Mouse (Mus musculus): ENCODE measurements at regions not wholly inside any gene's neighbourhood (a gene's known extent, or its start where the extent isn't known, plus 50 kb on each side); places are given as distances from the start of the nearest gene placed in this dataset.

DNA sequence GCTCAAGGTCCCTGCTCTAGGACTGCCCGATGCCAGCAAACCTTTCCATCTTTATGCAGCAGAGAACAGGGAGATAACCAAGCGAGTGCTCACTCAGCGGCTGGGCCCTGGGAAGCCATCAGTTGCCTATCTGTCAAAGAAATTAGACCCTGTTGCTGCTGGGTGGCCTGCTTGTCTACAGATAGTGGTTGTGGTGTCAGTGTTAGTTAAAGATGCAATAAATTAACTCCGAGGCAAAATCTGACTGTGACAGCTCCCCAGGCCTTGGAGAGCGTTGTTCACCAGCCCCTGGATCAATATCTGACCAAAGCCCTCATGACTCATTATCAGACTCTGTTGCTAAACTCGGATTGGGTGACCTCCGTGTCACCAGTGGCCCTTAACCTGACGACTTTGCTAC is 83.0 kb upstream of the Btg3 start:
- no peak for ATAC-seq (ENCODE audit: insufficient number of reproducible peaks, insufficient read depth, low FRiP score, low read depth)
- no peaks in the 10 kb centered on the region for H3K27me3 ChIP-seq (ENCODE audit: control insufficient read depth, insufficient read depth, low read length)
- H3K9me3 ChIP-seq (ENCODE audit: control insufficient read depth, low read length): no peaks in the 10 kb centered on the region
- WGBS: 44% methylated on average over 8 of the region's 8 CpGs
- H3K4me1 ChIP-seq (ENCODE audit: control insufficient read depth in 2 of 2, insufficient read depth in 2 of 2, low read length in 2 of 2): no peaks in the 10 kb centered on the region
- H3K36me3 ChIP-seq (ENCODE audit: control insufficient read depth, insufficient read depth, low read length): no peaks in the 10 kb centered on the region
- no peak overlapping the region for H3K9ac ChIP-seq (ENCODE audit: low read length)
- H3K4me3 ChIP-seq (ENCODE audit: control insufficient read depth in 1 of 2, insufficient read depth in 1 of 2, low read depth in 1 of 2, low read length in 2 of 2): no peak overlapping the region
- no peak overlapping the region for H3K27ac ChIP-seq (replicated peaks in 1 of 2; ENCODE audit: control insufficient read depth in 1 of 2, insufficient read depth in 1 of 2, low read depth in 2 of 2, low read length in 2 of 2)
- H3K4me2 ChIP-seq (ENCODE audit: low read length): no peak overlapping the region

DNA sequence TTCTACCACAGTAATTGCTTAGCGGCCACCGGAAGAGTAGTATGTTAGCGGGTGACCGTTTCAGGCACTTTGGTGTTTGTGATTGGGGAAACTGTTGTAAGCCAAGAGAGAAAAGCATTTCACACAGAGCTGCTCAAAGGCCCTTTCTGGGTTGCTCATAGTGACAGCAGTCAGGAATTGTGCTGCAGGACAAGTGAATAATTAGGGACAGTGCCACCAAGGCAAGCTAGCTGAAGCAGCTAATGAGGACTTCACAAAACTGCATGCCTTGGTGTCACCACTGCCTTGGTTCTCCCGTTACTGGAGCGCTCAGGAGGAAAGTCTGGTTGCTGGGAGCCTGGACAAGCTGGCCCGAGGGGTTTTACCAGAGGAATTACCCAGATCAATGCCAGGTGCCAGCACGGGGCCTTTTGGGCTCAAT is 80.7 kb upstream of the Btg3 start:
- no peaks in the 10 kb centered on the region for H3K4me1 ChIP-seq (ENCODE audit: control insufficient read depth in 2 of 2, insufficient read depth in 2 of 2, low read length in 2 of 2)
- H3K27ac ChIP-seq (replicated peaks in 1 of 2; ENCODE audit: control insufficient read depth in 1 of 2, insufficient read depth in 1 of 2, low read depth in 2 of 2, low read length in 2 of 2): no peak overlapping the region
- H3K4me3 ChIP-seq (ENCODE audit: control insufficient read depth in 1 of 2, insufficient read depth in 1 of 2, low read depth in 1 of 2, low read length in 2 of 2): no peak overlapping the region
- no peak overlapping the region for H3K4me2 ChIP-seq (ENCODE audit: low read length)
- H3K9me3 ChIP-seq (ENCODE audit: control insufficient read depth, low read length): no peaks in the 10 kb centered on the region
- no peak for ATAC-seq (ENCODE audit: insufficient number of reproducible peaks, insufficient read depth, low FRiP score, low read depth)
- no peaks in the 10 kb centered on the region for H3K36me3 ChIP-seq (ENCODE audit: control insufficient read depth, insufficient read depth, low read length)
- WGBS: 87% methylated on average over 8 of the region's 8 CpGs
- no peak overlapping the region for H3K9ac ChIP-seq (ENCODE audit: low read length)
- H3K27me3 ChIP-seq (ENCODE audit: control insufficient read depth, insufficient read depth, low read length): no peaks in the 10 kb centered on the region

DNA sequence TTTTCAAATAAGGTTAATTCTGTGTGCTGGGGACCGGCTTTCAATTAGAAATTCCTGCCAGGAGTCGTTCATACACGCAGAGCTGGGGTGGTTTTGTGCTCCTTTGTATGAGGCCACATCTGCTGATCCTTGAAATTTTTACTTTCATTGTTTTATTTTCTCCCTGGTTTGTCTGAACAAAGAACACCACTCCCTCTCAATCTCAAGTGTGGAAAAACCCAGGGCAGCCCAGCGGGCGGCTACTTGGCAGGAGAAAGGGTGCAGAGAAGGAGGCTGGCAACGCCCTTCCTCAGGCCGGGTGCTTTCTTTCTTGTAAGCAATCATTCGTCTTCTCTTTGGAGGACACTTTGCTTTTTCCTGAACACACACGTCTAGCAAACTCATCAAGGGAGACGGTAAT is 79.4 kb upstream of the Btg3 start:
- no peaks in the 10 kb centered on the region for H3K9me3 ChIP-seq (ENCODE audit: control insufficient read depth, low read length)
- H3K4me3 ChIP-seq (ENCODE audit: control insufficient read depth in 1 of 2, insufficient read depth in 1 of 2, low read depth in 1 of 2, low read length in 2 of 2): no peak overlapping the region
- no peaks in the 10 kb centered on the region for H3K36me3 ChIP-seq (ENCODE audit: control insufficient read depth, insufficient read depth, low read length)
- H3K9ac ChIP-seq (ENCODE audit: low read length): no peak overlapping the region
- WGBS: 68% methylated on average over 10 of the region's 10 CpGs
- H3K27ac ChIP-seq (replicated peaks in 1 of 2; ENCODE audit: control insufficient read depth in 1 of 2, insufficient read depth in 1 of 2, low read depth in 2 of 2, low read length in 2 of 2): no peak overlapping the region
- H3K4me2 ChIP-seq (ENCODE audit: low read length): no peak overlapping the region
- no peak for ATAC-seq (ENCODE audit: insufficient number of reproducible peaks, insufficient read depth, low FRiP score, low read depth)
- no peaks in the 10 kb centered on the region for H3K4me1 ChIP-seq (ENCODE audit: control insufficient read depth in 2 of 2, insufficient read depth in 2 of 2, low read length in 2 of 2)
- H3K27me3 ChIP-seq (ENCODE audit: control insufficient read depth, insufficient read depth, low read length): no peaks in the 10 kb centered on the region

DNA sequence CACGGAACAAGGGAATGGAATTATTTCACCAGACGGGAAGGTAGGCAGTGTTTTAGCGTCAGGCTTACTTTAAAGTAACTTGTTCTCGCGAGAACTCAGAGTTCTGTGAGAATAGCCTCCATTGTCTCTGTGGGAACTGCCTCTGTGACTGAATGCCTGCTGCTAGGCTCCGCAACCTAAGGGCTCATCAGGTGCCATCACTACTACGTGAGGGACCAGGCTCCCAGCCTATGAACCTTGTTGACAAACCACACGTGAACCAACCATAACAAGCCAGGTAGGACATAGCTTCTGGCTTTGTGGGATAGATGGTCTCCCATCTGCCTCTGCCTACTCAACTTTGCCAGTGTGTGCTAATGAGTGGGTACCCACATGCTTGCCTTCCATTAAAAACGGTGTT is 77.5 kb upstream of the Btg3 start:
- Histone ChIP-seq H3K27ac (replicated peaks in 1 of 2; ENCODE audit: control insufficient read depth in 1 of 2, insufficient read depth in 1 of 2, low read depth in 2 of 2, low read length in 2 of 2) (no peak overlapping the region), H3K9ac (ENCODE audit: low read length) (no peak overlapping the region), H3K4me3 (ENCODE audit: control insufficient read depth in 1 of 2, insufficient read depth in 1 of 2, low read depth in 1 of 2, low read length in 2 of 2) (no peak overlapping the region), H3K4me2 (ENCODE audit: low read length) (no peak overlapping the region), H3K27me3 (ENCODE audit: control insufficient read depth, insufficient read depth, low read length) (no peaks in the 10 kb centered on the region), H3K36me3 (ENCODE audit: control insufficient read depth, insufficient read depth, low read length) (no peaks in the 10 kb centered on the region), H3K4me1 (ENCODE audit: control insufficient read depth in 2 of 2, insufficient read depth in 2 of 2, low read length in 2 of 2) (no peaks in the 10 kb centered on the region), H3K9me3 (ENCODE audit: control insufficient read depth, low read length) (peaks cover under 1% of the 10 kb centered on the region)
- WGBS: 91% methylated on average over 9 of the region's 9 CpGs
- ATAC-seq (ENCODE audit: insufficient number of reproducible peaks, insufficient read depth, low FRiP score, low read depth): no peak

DNA sequence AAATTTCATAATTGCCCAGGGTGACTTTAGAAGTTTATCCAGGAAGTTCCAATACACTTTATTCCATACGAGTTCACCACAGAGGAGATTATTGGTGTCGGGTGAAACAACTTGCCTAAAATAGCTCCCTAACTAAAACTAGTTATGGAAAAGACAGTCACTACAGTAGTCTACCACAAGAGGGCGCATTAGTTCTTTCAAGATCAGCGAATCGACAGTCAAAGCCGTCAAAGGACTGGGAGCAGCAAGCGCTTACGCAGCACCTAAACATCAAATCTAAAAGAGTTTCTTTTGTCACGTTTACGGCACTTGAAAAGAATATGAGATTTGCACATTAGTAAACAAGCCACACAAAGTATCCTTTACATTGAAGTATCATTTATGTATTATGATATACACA is 75.3 kb upstream of the Btg3 start:
- Histone ChIP-seq H3K4me2 (ENCODE audit: low read length) (no peak overlapping the region), H3K36me3 (ENCODE audit: control insufficient read depth, insufficient read depth, low read length) (no peaks in the 10 kb centered on the region), H3K4me1 (ENCODE audit: control insufficient read depth in 2 of 2, insufficient read depth in 2 of 2, low read length in 2 of 2) (no peaks in the 10 kb centered on the region), H3K27ac (replicated peaks in 1 of 2; ENCODE audit: control insufficient read depth in 1 of 2, insufficient read depth in 1 of 2, low read depth in 2 of 2, low read length in 2 of 2) (no peak overlapping the region), H3K4me3 (ENCODE audit: control insufficient read depth in 1 of 2, insufficient read depth in 1 of 2, low read depth in 1 of 2, low read length in 2 of 2) (no peak overlapping the region), H3K27me3 (ENCODE audit: control insufficient read depth, insufficient read depth, low read length) (no peaks in the 10 kb centered on the region), H3K9me3 (ENCODE audit: control insufficient read depth, low read length) (peaks cover 5% of the 10 kb centered on the region), H3K9ac (ENCODE audit: low read length) (no peak overlapping the region)
- ATAC-seq (ENCODE audit: insufficient number of reproducible peaks, insufficient read depth, low FRiP score, low read depth): no peak
- WGBS: 5% methylated on average over 10 of the region's 10 CpGs

DNA sequence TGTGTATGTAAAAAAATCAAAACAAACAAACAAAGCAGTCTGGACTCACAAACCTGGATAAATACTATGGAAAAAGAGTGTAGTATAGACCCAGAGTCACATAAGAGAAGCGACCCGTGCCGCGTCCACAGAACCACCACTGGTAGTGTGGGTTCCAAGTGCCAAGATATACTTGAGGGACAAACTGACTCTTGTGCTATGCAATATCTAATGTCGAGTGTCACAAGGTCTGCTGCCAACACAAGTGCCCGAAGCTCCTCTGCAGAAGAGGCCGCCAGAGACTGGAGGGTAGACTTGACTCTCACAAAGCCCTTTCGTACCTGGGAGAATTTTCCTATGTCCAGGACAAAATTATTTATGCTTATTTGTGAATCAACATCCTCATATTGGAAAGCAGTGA is 74.8 kb upstream of the Btg3 start:
- Histone ChIP-seq H3K27ac (replicated peaks in 1 of 2; ENCODE audit: control insufficient read depth in 1 of 2, insufficient read depth in 1 of 2, low read depth in 2 of 2, low read length in 2 of 2) (no peak overlapping the region), H3K9ac (ENCODE audit: low read length) (no peak overlapping the region), H3K4me2 (ENCODE audit: low read length) (no peak overlapping the region), H3K9me3 (ENCODE audit: control insufficient read depth, low read length) (peaks cover 5% of the 10 kb centered on the region), H3K27me3 (ENCODE audit: control insufficient read depth, insufficient read depth, low read length) (no peaks in the 10 kb centered on the region), H3K36me3 (ENCODE audit: control insufficient read depth, insufficient read depth, low read length) (no peaks in the 10 kb centered on the region), H3K4me1 (ENCODE audit: control insufficient read depth in 2 of 2, insufficient read depth in 2 of 2, low read length in 2 of 2) (no peaks in the 10 kb centered on the region), H3K4me3 (ENCODE audit: control insufficient read depth in 1 of 2, insufficient read depth in 1 of 2, low read depth in 1 of 2, low read length in 2 of 2) (no peak overlapping the region)
- 78% methylated on average over 8 of the region's 8 CpGs for WGBS
- ATAC-seq (ENCODE audit: insufficient number of reproducible peaks, insufficient read depth, low FRiP score, low read depth): no peak

DNA sequence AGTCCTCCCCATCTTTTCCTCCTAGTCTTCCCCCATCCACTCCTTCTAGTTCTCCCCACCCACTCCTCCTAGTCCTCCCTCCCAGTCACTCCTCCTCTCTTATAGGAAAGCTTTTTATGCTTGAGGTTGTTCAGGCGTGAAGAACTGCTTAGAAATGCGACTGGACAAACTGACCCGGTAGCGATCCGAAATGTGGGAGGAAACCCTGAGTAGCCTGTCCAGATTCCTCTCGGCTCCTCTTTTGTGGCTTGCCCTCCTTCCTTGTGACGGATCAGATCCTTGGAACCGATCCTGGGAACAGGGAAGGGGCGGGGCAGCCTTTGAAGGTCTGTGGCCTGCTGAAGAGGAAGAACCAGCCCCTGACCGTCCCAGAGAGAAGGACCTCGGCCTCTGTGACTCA is 74.3 kb upstream of the Btg3 start:
- Histone ChIP-seq H3K9me3 (ENCODE audit: control insufficient read depth, low read length) (peaks cover 5% of the 10 kb centered on the region), H3K9ac (ENCODE audit: low read length) (no peak overlapping the region), H3K4me3 (ENCODE audit: control insufficient read depth in 1 of 2, insufficient read depth in 1 of 2, low read depth in 1 of 2, low read length in 2 of 2) (no peak overlapping the region), H3K27me3 (ENCODE audit: control insufficient read depth, insufficient read depth, low read length) (no peaks in the 10 kb centered on the region), H3K4me2 (ENCODE audit: low read length) (no peak overlapping the region), H3K36me3 (ENCODE audit: control insufficient read depth, insufficient read depth, low read length) (no peaks in the 10 kb centered on the region), H3K4me1 (ENCODE audit: control insufficient read depth in 2 of 2, insufficient read depth in 2 of 2, low read length in 2 of 2) (no peaks in the 10 kb centered on the region), H3K27ac (replicated peaks in 1 of 2; ENCODE audit: control insufficient read depth in 1 of 2, insufficient read depth in 1 of 2, low read depth in 2 of 2, low read length in 2 of 2) (no peak overlapping the region)
- no peak for ATAC-seq (ENCODE audit: insufficient number of reproducible peaks, insufficient read depth, low FRiP score, low read depth)
- 71% methylated on average over 11 of the region's 11 CpGs for WGBS

DNA sequence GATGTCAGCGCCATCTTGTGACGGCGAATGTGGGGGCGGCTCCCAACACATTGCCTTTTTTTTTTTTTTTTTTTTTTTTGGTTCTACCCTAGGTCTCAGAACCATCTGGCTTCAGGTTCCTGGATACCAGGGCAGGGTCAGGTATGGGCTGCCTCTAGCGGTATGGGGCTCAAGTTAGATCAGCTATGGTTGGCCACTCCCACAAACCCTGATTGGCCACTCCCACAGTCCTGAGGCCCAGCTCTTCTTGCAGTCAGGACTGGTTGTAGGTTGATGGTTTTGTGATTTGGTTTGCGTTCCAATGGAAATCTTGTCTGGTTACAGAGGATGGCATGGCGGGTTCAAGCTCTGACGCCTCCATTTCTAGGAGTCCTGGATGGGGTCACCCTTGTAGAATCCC is 72.2 kb upstream of the Btg3 start:
- Histone ChIP-seq H3K27ac (replicated peaks in 1 of 2; ENCODE audit: control insufficient read depth in 1 of 2, insufficient read depth in 1 of 2, low read depth in 2 of 2, low read length in 2 of 2) (no peak overlapping the region), H3K4me1 (ENCODE audit: control insufficient read depth in 2 of 2, insufficient read depth in 2 of 2, low read length in 2 of 2) (no peaks in the 10 kb centered on the region), H3K27me3 (ENCODE audit: control insufficient read depth, insufficient read depth, low read length) (no peaks in the 10 kb centered on the region), H3K9me3 (ENCODE audit: control insufficient read depth, low read length) (peaks cover 5% of the 10 kb centered on the region), H3K9ac (ENCODE audit: low read length) (no peak overlapping the region), H3K4me3 (ENCODE audit: control insufficient read depth in 1 of 2, insufficient read depth in 1 of 2, low read depth in 1 of 2, low read length in 2 of 2) (no peak overlapping the region), H3K36me3 (ENCODE audit: control insufficient read depth, insufficient read depth, low read length) (no peaks in the 10 kb centered on the region), H3K4me2 (ENCODE audit: low read length) (no peak overlapping the region)
- no peak for ATAC-seq (ENCODE audit: insufficient number of reproducible peaks, insufficient read depth, low FRiP score, low read depth)
- WGBS: 91% methylated on average over 8 of the region's 8 CpGs

All from heart, embryonic 14.5 days (tissue).